Mouse (Mus musculus): Measurements from ENCODE around the gene Itpr1.

DNA sequence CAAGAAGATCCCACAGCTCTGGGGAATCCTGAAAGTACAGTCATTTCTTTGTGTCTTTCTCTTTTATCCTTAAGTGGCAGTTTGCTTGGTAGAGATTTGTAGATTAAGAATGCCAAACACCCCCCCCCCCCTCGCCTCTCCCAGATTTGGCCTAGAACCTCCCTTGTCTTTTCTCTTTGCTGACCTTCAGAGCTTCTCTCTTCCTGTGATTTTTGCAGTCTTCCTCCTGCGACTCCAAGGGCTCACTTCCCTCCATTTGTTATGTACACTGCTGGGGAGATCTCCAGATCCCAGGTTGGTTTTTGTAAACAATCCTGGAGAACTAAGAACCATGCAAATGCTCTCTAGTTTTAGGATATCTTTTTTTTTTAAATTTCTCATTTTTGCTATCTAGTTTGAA lies 45.7 kb downstream of the Itpr1 start:
- no peak for TF ChIP-seq TAL1 (conservative IDR thresholded peaks at IDR 0.05; ENCODE audit: low read depth, low read length)
- no peak for TF ChIP-seq GATA2 (IDR thresholded peaks at IDR 0.05; ENCODE audit: borderline replicate concordance, low read depth, low read length)
- no peak for TF ChIP-seq CTCF (IDR thresholded peaks at IDR 0.05; ENCODE audit: low read depth, low read length)
